ENCODE assay signal across 8 mouse cellular contexts in the genomic region with DNA sequence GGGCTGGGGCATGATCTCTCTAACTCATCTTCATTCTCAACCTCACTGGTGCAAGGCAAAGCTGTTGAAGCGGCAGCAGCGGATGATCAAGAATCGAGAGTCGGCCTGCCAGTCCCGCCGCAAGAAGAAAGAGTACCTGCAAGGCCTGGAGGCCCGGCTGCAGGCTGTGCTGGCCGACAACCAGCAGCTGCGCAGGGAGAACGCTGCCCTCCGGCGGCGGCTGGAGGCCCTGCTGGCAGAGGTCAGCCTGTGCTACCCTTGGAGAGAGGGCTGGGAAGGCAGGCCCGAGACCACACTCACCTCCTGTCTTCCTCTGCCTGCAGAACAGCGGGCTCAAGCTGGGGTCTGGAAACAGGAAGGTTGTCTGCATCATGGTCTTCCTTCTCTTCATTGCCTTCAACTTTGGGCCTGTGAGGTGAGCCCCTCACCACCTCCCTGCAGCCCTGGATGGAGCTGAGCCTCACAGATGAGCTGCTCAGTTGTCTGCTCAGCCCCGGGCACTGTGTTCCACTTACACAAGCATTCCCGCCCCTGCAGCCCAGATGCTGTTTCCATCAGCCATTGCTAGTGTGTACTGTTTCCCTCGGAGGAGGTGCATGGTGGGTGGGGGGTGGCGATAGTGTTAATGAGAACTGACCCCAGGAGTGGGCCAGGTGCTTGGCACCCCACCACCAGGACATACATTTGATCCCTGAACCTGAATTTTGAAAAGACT. TPM values are rescaled to one million over a fixed set of nuclear protein-coding genes. Genes with fewer than 3 reads are reported as not detected.
A peak's percentile ranks its signal among the peaks of the same experiment; 100 is the strongest.
DNase-seq lines count a peak whose midpoint lies in the region; ATAC-seq lines count a peak whose summit lies in the region.

No protein-coding gene starts in this region.

- ATAC-seq in CD4-positive, CD25-positive, alpha-beta regulatory T cell, adult 4 months: no peak

- DNase-seq in CD4-positive, CD25-positive, alpha-beta regulatory T cell, adult 2 months (ENCODE audit: low read depth, low spot score): peak; percentile 61
- DNase-seq in layer of hippocampus, adult 9-11 months: peak; percentile 79
- DNase-seq in layer of hippocampus, postnatal 25 days (ENCODE audit: extremely low spot score in 1 of 2, low spot score in 1 of 2): no peak
- peak; percentile 23 for DNase-seq in R1 (ENCODE audit: low read depth, low spot score)
- peak; percentile 69 for DNase-seq in kidney, postnatal 14 days
- no peak for DNase-seq in urinary bladder, adult 2 months (ENCODE audit: low spot score)
- DNase-seq in frontal cortex, postnatal 25 days (ENCODE audit: low spot score in 2 of 2): no peak

RNA-seq across cellular contexts. Expression of a gene that starts 4.7 kb away (rescaled TPM):
- polyA plus RNA-seq in CD4-positive, CD25-positive, alpha-beta regulatory T cell, adult 4 months (2017; shearing (Covaris generic)): 10 to 100 TPM; 15.2 to 20.2 TPM
- 100 to 1,000 TPM in 1 of 2 experiments, 10 to 100 TPM in 1; 97.1 to 102 TPM for total RNA-seq in layer of hippocampus, postnatal 25 days (2021)
- 39.2 and 42.1 TPM in 2 replicates for polyA plus RNA-seq in urinary bladder, adult 2 months (2012; rRNA removed)

RNA-seq across cellular contexts. Expression of a gene that starts 7.1 kb away (rescaled TPM):
- 1 to 10 TPM; 3.6 to 5.9 TPM for polyA plus RNA-seq in CD4-positive, CD25-positive, alpha-beta regulatory T cell, adult 4 months (2017; shearing (Covaris generic))
- total RNA-seq in layer of hippocampus, postnatal 25 days (2021): 10 to 100 TPM; 14.1 to 14.9 TPM
- 4.6 and 7.2 TPM in 2 replicates for polyA plus RNA-seq in urinary bladder, adult 2 months (2012; rRNA removed)

RNA-seq across cellular contexts. Expression of a gene that starts 18.7 kb away (rescaled TPM):
- not detected for polyA plus RNA-seq in CD4-positive, CD25-positive, alpha-beta regulatory T cell, adult 4 months (2017; shearing (Covaris generic))
- total RNA-seq in layer of hippocampus, postnatal 25 days (2021): 1 to 10 TPM; 7.1 to 9.0 TPM
- 74.4 and 93.5 TPM in 2 replicates for polyA plus RNA-seq in urinary bladder, adult 2 months (2012; rRNA removed)

RNA-seq across cellular contexts. Expression of a gene that starts 22.3 kb away (rescaled TPM):
- polyA plus RNA-seq in CD4-positive, CD25-positive, alpha-beta regulatory T cell, adult 4 months (2017; shearing (Covaris generic)): 1 to 10 TPM; 1.4 to 2.2 TPM
- total RNA-seq in layer of hippocampus, postnatal 25 days (2021): 100 to 1,000 TPM; 259 to 330 TPM
- polyA plus RNA-seq in urinary bladder, adult 2 months (2012; rRNA removed): 8.0 and 11.1 TPM in 2 replicates

RNA-seq across cellular contexts. Expression of a gene that starts 23.4 kb away (rescaled TPM):
- polyA plus RNA-seq in CD4-positive, CD25-positive, alpha-beta regulatory T cell, adult 4 months (2017; shearing (Covaris generic)): 10 to 100 TPM; 20.6 to 32.2 TPM
- total RNA-seq in layer of hippocampus, postnatal 25 days (2021): 10 to 100 TPM; 42.4 to 48.4 TPM
- polyA plus RNA-seq in urinary bladder, adult 2 months (2012; rRNA removed): 22.8 and 24.8 TPM in 2 replicates

Comparison
In these comparisons a context has a peak if more than half of its experiments do, and no peak if none do; other contexts are left out.
1. DNase-seq: peak in CD4-positive, CD25-positive, alpha-beta regulatory T cell, adult 2 months (single experiment), layer of hippocampus, adult 9-11 months (single experiment), R1 (single experiment) and kidney, postnatal 14 days (single experiment); none in layer of hippocampus, postnatal 25 days (0 of 2), urinary bladder, adult 2 months (single experiment) and frontal cortex, postnatal 25 days (0 of 2).
2. RNA of a gene that starts 18.7 kb away (polyA plus RNA-seq): 74.4 to 93.5 TPM in urinary bladder, adult 2 months; not detected in CD4-positive, CD25-positive, alpha-beta regulatory T cell, adult 4 months; every median in the first group is over 10 times any median in the second.